Mouse (Mus musculus) ovary, postnatal 14 days (tissue): ENCODE measurements around the gene Mesd.

Source experiments
- DNase-seq: peaks from one replicate; pipeline ENCODE4 v3.0.0; 2022; ENCODE audit warnings: low spot score

Gene Mesd

DNA sequence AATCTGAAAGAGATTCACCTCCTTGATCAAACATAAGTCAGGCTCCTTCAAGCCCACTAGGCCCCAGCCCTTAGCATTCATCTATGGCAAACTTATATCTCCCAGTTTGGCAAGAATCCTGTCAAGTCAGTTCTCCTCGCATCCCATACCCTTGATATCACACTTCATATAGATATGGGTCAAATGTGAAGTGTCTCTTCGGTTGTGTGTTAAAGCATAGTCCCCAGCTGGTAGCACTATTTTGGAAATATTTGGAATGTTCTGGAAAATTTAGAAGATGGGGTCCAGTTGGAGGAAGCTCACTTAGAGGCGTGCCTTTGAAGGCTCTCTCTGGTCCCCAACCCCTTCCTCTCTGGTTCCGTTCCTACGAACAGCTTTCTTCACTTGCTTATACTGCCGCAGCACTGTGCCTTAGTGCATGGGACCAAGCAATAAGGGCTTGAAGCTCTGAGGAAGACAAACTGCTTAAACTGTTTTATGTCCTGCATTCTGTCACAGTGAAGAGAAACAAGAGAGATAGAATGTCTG is 29.2 kb downstream of the Mesd start:
- no peak for DNase-seq

DNA sequence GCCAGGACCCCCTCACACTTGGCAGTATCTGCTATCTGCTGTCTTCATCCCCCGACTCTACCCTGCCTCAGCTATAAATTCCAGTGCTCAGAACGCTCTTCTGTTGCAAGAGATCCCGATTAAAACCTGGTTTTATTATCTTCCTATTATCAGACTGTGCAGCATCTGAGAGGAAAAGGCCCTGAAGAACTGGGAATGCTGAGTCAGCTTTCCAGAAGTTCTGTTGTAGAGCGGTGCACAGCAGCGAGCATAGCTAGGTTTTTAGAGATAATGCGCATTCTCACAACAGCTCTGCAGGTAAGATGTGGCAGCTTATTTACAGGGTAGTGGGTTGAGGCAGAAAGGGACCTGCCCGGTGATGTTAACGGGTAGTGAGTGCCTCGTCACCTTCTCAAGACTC is 29.7 kb downstream of the Mesd start:
- DNase-seq: no peak

DNA sequence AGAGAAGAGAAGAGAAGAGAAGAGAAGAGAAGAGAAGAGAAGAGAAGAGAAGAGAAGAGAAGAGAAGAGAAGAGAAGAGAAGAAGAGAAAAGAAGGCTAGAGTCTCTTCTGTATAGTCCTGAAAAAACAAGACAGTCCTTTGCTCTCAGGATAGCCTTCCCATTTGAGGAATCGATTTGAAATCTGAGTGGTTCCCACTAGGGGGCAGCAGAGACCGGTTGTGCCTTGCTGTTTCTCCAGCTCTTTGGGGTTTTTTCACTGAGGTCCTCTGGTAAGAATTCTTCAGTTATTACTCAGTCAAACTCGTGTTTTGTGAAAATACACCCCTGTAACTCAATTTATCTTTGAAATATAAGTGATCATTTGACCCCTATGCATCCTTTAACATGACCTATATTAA is 30.3 kb downstream of the Mesd start:
- DNase-seq: peak; percentile 87

DNA sequence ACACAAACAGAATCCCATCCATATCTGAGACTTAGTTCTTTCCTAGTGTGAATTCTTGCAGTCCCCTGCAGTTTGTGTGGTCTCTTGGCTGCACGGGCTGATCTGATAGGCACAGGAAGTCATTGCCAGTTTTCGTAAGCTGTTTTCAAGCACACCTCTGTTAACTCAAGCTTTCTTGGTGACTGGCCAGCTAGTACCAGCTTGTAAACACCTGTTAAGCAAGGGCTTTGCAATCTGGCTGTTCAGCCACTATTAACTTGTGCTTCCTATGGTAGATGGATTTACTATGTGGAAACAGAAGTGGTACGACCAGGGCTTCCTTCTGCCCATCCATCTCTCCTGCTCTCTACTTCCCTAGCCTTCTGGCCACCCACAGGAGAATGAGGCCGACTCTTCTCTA is 36.0 kb downstream of the Mesd start:
- no peak for DNase-seq

DNA sequence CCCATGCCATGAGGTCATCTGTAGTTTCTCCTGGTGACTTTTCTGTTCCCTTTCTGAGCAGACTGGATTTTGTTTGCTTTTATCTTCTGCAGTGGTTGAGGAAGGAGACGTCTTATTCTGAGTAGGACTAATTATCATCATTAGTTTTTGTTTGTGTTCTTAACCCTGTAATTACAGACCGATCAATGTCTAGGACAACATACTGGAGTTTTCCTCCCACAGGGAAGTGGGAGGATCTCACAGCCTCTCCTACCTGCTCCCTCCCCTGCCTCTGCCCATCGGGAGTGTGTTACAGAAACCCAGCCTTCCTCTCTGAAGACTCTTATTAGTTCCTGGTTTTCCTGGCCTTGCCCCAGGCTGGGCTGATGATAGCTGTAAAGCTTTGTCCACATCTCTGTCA is 37.4 kb downstream of the Mesd start:
- no peak for DNase-seq

DNA sequence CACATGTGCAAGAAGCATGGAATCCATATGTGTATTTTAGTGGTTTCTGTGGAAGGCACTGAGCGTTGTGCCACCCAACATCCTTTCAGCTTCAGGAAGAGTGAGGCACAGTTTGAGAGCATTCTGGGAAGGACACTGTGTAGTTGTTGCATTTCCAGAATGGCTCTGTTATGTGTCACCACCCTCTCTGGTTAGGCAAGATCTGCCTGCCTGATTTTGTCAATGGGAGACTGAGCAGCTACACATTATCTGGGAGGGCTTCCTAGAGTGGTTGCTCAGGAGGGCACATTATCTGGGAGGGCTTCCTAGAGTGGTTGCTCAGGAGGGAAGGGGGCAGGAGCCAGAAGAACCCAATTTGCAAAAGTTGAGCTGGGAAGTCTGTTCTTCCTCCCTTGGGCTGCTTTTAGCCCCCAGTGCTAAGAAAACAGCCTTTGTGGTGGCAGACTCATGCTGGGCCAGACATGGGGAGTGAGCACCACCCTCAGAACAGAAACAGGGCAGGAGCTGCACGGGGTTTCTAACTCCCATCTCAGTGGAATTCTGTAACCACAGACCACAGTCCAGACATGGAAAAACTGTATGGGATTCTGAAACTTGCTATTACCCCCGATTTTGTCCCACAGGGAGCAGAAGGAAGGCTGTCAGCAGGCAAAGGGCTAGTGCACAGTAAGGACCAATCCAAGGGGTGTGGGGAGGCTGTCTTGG is 54.9 kb downstream of the Mesd start:
- no peak for DNase-seq

DNA sequence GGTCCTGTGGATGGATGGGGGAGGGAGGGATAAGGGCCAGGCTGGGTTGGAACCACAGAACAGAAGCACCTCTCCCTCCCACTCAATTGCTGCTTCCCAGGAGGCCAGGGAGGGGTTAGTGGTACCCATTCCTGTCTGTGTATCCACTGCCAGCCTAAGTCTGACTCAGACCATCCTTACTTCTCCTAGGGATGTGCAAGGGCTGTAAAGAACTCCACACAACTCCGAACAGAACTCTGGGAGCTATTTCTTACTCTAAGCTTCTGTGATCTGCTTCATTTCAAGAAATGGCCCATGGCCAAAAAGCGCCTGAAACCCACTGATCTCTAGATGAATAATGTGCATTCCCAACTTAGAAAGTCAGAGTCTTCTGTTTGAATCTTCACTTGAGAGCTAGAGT is 55.9 kb downstream of the Mesd start:
- no peak for DNase-seq

DNA sequence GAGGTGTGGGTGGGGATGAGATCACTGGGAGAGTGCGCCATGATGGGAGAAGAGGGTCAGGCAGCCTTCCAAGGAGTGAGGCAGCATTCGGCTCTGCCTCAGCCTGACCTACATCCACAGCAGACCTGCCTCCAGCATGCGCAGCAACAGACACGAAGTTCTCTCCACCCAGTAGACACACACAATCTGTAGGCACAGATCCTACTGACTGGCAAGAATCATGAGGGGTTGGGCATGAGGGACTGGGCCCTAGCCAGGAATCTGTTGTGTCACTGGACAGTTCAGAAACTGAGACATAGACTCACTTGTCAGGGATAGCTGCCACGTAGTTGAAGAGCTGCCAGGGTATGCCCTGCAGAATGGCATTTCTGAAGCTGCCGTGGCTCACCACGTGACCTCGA is 57.4 kb downstream of the Mesd start:
- DNase-seq: no peak

DNA sequence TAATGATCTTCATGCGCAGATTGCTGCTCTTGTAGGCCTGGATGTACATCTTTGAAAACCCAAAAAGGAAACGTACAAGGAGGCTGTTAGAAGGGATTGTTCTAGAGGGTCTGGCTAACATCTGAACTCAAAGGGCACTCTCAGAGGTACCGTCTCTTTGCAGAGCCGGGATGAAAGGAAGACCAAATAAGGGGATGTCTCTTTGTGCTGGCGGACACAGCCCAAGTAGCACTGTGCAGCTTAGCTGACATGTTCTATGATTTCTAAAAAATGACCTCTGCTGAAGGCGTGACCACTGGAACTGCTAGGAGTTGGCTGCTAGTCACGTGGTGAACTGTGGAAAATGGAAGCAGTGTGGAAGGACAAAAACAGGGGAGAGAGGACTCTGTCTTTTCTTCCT is 64.5 kb downstream of the Mesd start:
- DNase-seq: no peak

DNA sequence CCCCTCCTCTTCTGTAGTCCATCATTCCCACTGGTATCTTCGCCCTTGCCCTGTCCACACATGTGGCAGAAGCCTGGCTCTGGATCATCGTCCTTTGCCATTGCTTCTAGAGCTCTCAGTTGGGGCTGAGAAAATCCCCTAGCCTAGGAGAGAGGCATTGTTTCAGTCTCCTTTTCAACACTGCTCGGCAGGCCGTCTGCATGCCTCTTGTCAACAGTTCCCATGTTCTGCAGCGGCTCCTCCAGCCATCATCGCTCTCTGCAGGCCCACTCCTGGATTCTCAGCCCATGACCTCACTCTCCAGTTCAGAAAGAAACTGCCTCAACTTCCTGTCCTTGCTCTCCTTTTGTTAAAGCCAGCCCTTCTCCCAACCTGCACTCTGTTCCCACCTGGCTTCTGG is 65.4 kb downstream of the Mesd start:
- no peak for DNase-seq
